Mouse (Mus musculus): ENCODE data around the gene Smtn. TPM values are rescaled to one million over a fixed set of nuclear protein-coding genes. Genes with fewer than 3 reads are reported as not detected.

Gene Smtn
- polyA plus RNA-seq, 1 experiment, result 46.4 TPM

DNA sequence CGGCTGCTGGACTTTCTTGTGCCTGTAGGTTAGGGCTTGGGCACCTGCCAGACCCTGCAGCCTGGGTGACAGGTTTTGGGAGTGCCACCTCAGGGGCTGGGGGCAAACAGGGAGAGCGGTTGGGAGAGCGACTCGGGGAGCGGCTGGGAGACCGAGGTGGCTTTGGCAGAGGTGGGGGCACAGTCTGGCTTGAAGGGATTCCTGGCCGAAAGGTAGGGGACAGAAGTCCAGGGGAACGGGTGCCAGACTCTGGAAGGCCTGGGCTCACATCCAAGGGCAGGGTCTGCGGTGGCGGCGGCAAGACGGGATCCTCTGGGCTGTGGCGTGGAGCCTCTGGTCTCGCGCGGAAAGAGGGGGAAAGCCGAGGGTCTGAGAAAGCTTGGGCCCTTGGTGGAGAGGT is 38.4 kb downstream of the Smtn start:
- Histone ChIP-seq H3K27ac (ENCODE audit: insufficient read depth, low read depth, low read length) (no peak overlapping the region), H3K27me3 (ENCODE audit: control insufficient read depth, insufficient read depth, low read length) (no peaks in the 10 kb centered on the region), H3K4me1 (ENCODE audit: control insufficient read depth, insufficient read depth, insufficient read length, low read length) (peaks cover 9% of the 10 kb centered on the region), H3K36me3 (ENCODE audit: control insufficient read depth, insufficient read depth, low read length) (peaks cover 19% of the 10 kb centered on the region), H3K4me3 (ENCODE audit: low read depth, low read length) (no peak overlapping the region)
- 82% methylated on average over 17 of the region's 17 CpGs for WGBS
- TF ChIP-seq CTCF (IDR thresholded peaks at IDR 0.05; ENCODE audit: extremely low read depth, insufficient read length, insufficient replicate concordance, low read depth, low read length) (no peak), POLR2A (IDR thresholded peaks at IDR 0.05; ENCODE audit: low read depth, low read length) (no peak)

DNA sequence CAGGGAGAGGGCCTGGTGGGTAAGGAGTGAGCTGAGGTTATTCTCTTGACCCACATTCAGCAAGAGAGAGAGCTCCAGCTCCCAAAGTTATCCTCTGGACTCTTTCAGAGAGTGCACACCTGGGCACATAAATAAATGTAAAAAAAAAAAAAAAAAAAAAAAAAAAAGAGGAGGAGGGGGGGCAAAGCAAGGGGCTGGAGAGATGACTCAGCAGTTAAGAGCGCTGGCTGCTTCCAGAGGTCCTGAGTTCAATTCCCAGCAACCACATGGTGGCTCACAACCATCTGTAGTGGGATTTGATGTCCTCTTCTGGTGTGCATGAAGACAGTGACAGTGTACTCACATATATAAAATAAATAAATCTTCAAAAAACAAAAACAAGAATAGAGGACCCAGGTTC is 43.1 kb downstream of the Smtn start:
- TF ChIP-seq POLR2A (IDR thresholded peaks at IDR 0.05; ENCODE audit: low read depth, low read length) (no peak), CTCF (IDR thresholded peaks at IDR 0.05; ENCODE audit: extremely low read depth, insufficient read length, insufficient replicate concordance, low read depth, low read length) (no peak)
- Histone ChIP-seq H3K4me1 (ENCODE audit: control insufficient read depth, insufficient read depth, insufficient read length, low read length) (no peaks in the 10 kb centered on the region; the same call in none of the 2 replicates), H3K4me3 (ENCODE audit: low read depth, low read length) (no peak overlapping the region), H3K27me3 (ENCODE audit: control insufficient read depth, insufficient read depth, low read length) (no peaks in the 10 kb centered on the region), H3K27ac (ENCODE audit: insufficient read depth, low read depth, low read length) (0 out of 2 replicates have a peak overlapping the region, but pooled peaks have one; percentile 65), H3K36me3 (ENCODE audit: control insufficient read depth, insufficient read depth, low read length) (peaks cover 16% of the 10 kb centered on the region)
- 89% methylated on average over 1 of the region's 1 CpGs for WGBS

DNA sequence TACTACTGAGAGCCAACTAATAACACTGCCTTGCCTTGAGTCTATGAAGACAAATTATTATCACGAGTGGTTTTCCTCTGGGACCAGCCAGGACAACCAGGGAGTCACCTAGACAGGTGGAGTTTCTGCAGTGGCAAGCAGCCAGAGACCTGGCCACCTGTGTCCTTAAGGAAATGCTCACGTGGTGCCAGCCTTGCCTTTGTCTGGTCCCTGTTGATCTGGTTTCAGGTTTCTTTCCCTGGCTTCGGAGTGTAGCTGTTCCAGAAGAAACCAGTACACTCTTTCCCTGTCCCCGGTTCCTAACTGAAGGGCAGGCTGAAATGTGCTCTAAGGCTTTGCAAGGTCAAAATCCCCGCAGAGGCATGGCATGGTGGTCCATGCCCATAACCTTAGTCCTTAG is 43.7 kb downstream of the Smtn start:
- Histone ChIP-seq H3K4me1 (ENCODE audit: control insufficient read depth, insufficient read depth, insufficient read length, low read length) (no peaks in the 10 kb centered on the region; the same call in none of the 2 replicates), H3K27ac (ENCODE audit: insufficient read depth, low read depth, low read length) (peak overlapping the region; percentile 65; the same call in 1 of the 2 replicates), H3K27me3 (ENCODE audit: control insufficient read depth, insufficient read depth, low read length) (no peaks in the 10 kb centered on the region), H3K36me3 (ENCODE audit: control insufficient read depth, insufficient read depth, low read length) (peaks cover 13% of the 10 kb centered on the region), H3K4me3 (ENCODE audit: low read depth, low read length) (no peak overlapping the region)
- WGBS, result 25% methylated on average over 5 of the region's 5 CpGs
- TF ChIP-seq CTCF (IDR thresholded peaks at IDR 0.05; ENCODE audit: extremely low read depth, insufficient read length, insufficient replicate concordance, low read depth, low read length) (no peak), POLR2A (IDR thresholded peaks at IDR 0.05; ENCODE audit: low read depth, low read length) (no peak)

DNA sequence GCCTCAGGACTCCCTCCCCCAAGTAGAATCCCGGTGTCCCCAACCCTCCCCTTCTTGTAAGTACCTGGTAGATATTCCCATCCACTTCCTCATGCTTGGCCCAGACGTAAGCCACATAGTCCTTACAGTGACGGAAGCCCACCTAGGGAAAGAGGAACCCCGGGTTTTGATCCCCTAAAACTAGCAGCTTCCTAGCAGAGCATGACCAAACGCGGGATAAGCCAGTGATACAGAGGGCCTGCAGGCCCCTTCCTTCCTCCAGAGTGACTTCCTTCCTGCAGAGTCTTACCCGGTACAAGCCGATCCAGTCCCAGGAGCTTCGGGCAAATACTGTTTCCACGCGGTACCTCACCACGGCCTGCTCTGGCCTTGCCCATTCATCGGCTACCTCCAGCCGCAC is 44.9 kb downstream of the Smtn start:
- H3K27me3 ChIP-seq (ENCODE audit: control insufficient read depth, insufficient read depth, low read length), result no peaks in the 10 kb centered on the region
- TF ChIP-seq CTCF (IDR thresholded peaks at IDR 0.05; ENCODE audit: extremely low read depth, insufficient read length, insufficient replicate concordance, low read depth, low read length) (no peak), POLR2A (IDR thresholded peaks at IDR 0.05; ENCODE audit: low read depth, low read length) (no peak)
- H3K4me3 ChIP-seq (ENCODE audit: low read depth, low read length), result no peak overlapping the region
- peaks cover 13% of the 10 kb centered on the region for H3K36me3 ChIP-seq (ENCODE audit: control insufficient read depth, insufficient read depth, low read length)
- 88% methylated on average over 14 of the region's 14 CpGs for WGBS
- H3K27ac ChIP-seq (ENCODE audit: insufficient read depth, low read depth, low read length), result no peak overlapping the region
- no peaks in the 10 kb centered on the region; the same call in none of the 2 replicates for H3K4me1 ChIP-seq (ENCODE audit: control insufficient read depth, insufficient read depth, insufficient read length, low read length)

DNA sequence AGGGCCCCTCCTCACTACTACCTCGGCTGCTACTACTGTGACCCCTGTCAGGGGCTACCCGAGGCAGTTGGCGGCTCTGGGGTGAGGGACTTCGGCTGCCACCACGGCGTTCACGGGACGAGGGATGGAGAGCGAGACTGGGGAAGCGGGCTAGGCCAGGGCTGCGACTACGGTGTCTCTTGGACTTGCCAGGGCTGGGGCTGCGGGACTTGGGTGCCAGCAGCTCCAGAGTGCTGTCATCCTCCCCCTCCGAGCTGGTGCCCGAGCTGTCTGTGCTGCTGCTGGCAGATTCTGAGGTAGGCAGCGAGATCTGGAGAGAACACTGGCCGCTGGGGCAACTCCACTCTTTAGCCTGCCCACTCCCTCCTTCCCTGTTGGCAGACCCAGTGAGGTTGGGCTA is 45.6 kb downstream of the Smtn start:
- Histone ChIP-seq H3K36me3 (ENCODE audit: control insufficient read depth, insufficient read depth, low read length) (peaks cover 10% of the 10 kb centered on the region), H3K4me3 (ENCODE audit: low read depth, low read length) (no peak overlapping the region), H3K27ac (ENCODE audit: insufficient read depth, low read depth, low read length) (no peak overlapping the region), H3K4me1 (ENCODE audit: control insufficient read depth, insufficient read depth, insufficient read length, low read length) (no peaks in the 10 kb centered on the region; the same call in 1 of the 2 replicates), H3K27me3 (ENCODE audit: control insufficient read depth, insufficient read depth, low read length) (no peaks in the 10 kb centered on the region)
- TF ChIP-seq POLR2A (IDR thresholded peaks at IDR 0.05; ENCODE audit: low read depth, low read length), result no peak
- no peak for TF ChIP-seq CTCF (IDR thresholded peaks at IDR 0.05; ENCODE audit: extremely low read depth, insufficient read length, insufficient replicate concordance, low read depth, low read length)
- 94% methylated on average over 17 of the region's 17 CpGs for WGBS

DNA sequence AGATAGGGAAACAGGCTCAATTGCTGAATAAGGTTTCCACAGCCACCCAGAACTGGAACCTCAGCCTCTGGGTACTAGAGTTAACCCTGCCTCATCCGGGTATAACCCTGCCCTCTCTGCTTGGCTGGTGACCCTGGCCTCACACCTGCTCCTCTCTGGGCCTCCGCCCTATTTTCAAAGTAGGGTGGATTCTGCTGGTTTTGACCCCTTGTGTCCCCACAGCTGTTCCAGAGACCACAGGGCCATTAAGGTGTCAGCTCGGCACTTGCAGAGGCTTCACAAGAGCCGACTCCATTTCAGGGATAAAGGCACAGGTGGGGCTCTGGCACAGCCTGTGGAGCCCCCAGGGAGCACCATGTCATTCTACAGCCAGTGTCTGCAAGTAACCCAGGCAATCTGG is 47.7 kb downstream of the Smtn start:
- Histone ChIP-seq H3K4me1 (ENCODE audit: control insufficient read depth, insufficient read depth, insufficient read length, low read length) (peaks cover 9% of the 10 kb centered on the region), H3K36me3 (ENCODE audit: control insufficient read depth, insufficient read depth, low read length) (peaks cover under 1% of the 10 kb centered on the region; the same call in 1 of the 2 replicates), H3K27ac (ENCODE audit: insufficient read depth, low read depth, low read length) (no peak overlapping the region), H3K4me3 (ENCODE audit: low read depth, low read length) (no peak overlapping the region), H3K27me3 (ENCODE audit: control insufficient read depth, insufficient read depth, low read length) (no peaks in the 10 kb centered on the region)
- WGBS, result 55% methylated on average over 4 of the region's 4 CpGs
- no peak for TF ChIP-seq POLR2A (IDR thresholded peaks at IDR 0.05; ENCODE audit: low read depth, low read length)
- TF ChIP-seq CTCF (IDR thresholded peaks at IDR 0.05; ENCODE audit: extremely low read depth, insufficient read length, insufficient replicate concordance, low read depth, low read length), result no peak

DNA sequence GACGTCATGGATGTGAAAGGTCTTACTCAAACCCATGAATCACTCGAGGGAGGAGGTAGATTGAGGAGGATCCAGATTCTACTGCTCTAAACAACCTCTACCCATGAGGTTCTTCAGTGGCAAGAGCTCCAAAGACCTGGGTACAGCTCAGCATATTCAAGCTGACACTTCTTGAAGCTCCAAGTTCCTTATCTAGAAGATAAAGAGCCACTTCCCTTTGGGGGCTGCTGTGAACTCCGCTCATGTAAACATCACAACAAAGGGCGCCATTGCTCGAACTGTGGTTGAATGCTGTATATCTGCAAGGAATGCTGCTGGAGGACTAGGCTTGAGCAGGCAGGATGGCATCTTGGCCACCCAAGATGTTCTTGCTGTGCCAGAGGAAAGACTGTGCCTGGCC is 51.4 kb downstream of the Smtn start:
- Histone ChIP-seq H3K27ac (ENCODE audit: insufficient read depth, low read depth, low read length) (no peak overlapping the region), H3K4me1 (ENCODE audit: control insufficient read depth, insufficient read depth, insufficient read length, low read length) (peaks cover 15% of the 10 kb centered on the region), H3K27me3 (ENCODE audit: control insufficient read depth, insufficient read depth, low read length) (no peaks in the 10 kb centered on the region), H3K36me3 (ENCODE audit: control insufficient read depth, insufficient read depth, low read length) (no peaks in the 10 kb centered on the region), H3K4me3 (ENCODE audit: low read depth, low read length) (no peak overlapping the region)
- WGBS, result 58% methylated on average over 5 of the region's 5 CpGs
- no peak for TF ChIP-seq CTCF (IDR thresholded peaks at IDR 0.05; ENCODE audit: extremely low read depth, insufficient read length, insufficient replicate concordance, low read depth, low read length)
- TF ChIP-seq POLR2A (IDR thresholded peaks at IDR 0.05; ENCODE audit: low read depth, low read length), result no peak
